Mouse (Mus musculus): ENCODE measurements around the gene Idh3g. TPM values are rescaled to one million over a fixed set of nuclear protein-coding genes. Genes with fewer than 3 reads are reported as not detected.
A peak's percentile ranks its signal among the peaks of the same experiment; 100 is the strongest.
"Not testable (repeated sequence)": the region's sequence is repeated elsewhere in the genome, so short reads cannot be mapped to it uniquely, and the experiment has no call there.

Gene Idh3g
- polyA plus RNA-seq, 1 experiment, result 545 TPM

- DNase-seq (ENCODE audit: extremely low spot score in 1 of 2, low spot score in 1 of 2), result peak in 1 of 2 experiments; percentile 17
Measured at GRCm38 (mm10) chrX:73758611-73759290, 27.9 kb downstream of the Idh3g start.

- no peak for DNase-seq (ENCODE audit: extremely low spot score in 1 of 2, low spot score in 1 of 2)
Measured at GRCm38 (mm10) chrX:73756334-73757140, 30.2 kb downstream of the Idh3g start, which contains the start of gene Plxnb3. Gene Plxnb3, plus strand, starts transcription at chrX:73757090.

- no peak for DNase-seq (ENCODE audit: extremely low spot score in 1 of 2, low spot score in 1 of 2)
Measured at GRCm38 (mm10) chrX:73748977-73749376, 37.7 kb downstream of the Idh3g start.

GRCm38 (mm10) chrX:73744774-73745481, 41.8 kb downstream of the Idh3g start:
- DNase-seq (ENCODE audit: extremely low spot score in 1 of 2, low spot score in 1 of 2), result no peak

- not testable (repeated sequence) for DNase-seq (ENCODE audit: extremely low spot score in 1 of 2, low spot score in 1 of 2)
Measured at GRCm38 (mm10) chrX:73739841-73740240, 46.9 kb downstream of the Idh3g start.

GRCm38 (mm10) chrX:73739151-73739550, 47.5 kb downstream of the Idh3g start:
- no peak for DNase-seq (ENCODE audit: extremely low spot score in 1 of 2, low spot score in 1 of 2)

- DNase-seq (ENCODE audit: extremely low spot score in 1 of 2, low spot score in 1 of 2), result no peak
Measured at GRCm38 (mm10) chrX:73738155-73738554, 48.5 kb downstream of the Idh3g start.

- no peak for DNase-seq (ENCODE audit: extremely low spot score in 1 of 2, low spot score in 1 of 2)
Measured at GRCm38 (mm10) chrX:73730908-73731307, 55.8 kb downstream of the Idh3g start.

Other genes starting within 250 kb of the Idh3g start
- gene Dusp9, start 147.5 kb downstream of the Idh3g start, polyA plus RNA-seq (2012; rRNA removed), result 1.0 and 1.8 TPM in 2 replicates
- 94.2 and 126 TPM in 2 replicates for gene Pnck, start 126.8 kb downstream of the Idh3g start, polyA plus RNA-seq (2012; rRNA removed)
- 116 TPM in 2 replicates for gene Slc6a8, start 113.7 kb downstream of the Idh3g start, polyA plus RNA-seq (2012; rRNA removed)
- 77.3 and 81.6 TPM in 2 replicates for gene Bcap31, start 70.7 kb downstream of the Idh3g start, polyA plus RNA-seq (2012; rRNA removed)
- 15.8 and 17.6 TPM in 2 replicates for gene Abcd1, start 70.3 kb downstream of the Idh3g start, polyA plus RNA-seq (2012; rRNA removed)
- gene Plxnb3, start 29.8 kb downstream of the Idh3g start, polyA plus RNA-seq (2012; rRNA removed), result 11.4 and 12.2 TPM in 2 replicates
- gene Srpk3, start 12.5 kb downstream of the Idh3g start, polyA plus RNA-seq (2012; rRNA removed), result 19.1 and 20.2 TPM in 2 replicates
- 142 and 161 TPM in 2 replicates for gene Ssr4, start 131 bp upstream of the Idh3g start, polyA plus RNA-seq (2012; rRNA removed)
- 89.4 and 92.9 TPM in 2 replicates for gene Pdzd4, start 38.1 kb upstream of the Idh3g start, polyA plus RNA-seq (2012; rRNA removed)
- gene Avpr2, start 105.2 kb upstream of the Idh3g start, polyA plus RNA-seq (2012; rRNA removed), result not detected in 2 replicates
- gene L1cam, start 109.2 kb upstream of the Idh3g start, polyA plus RNA-seq (2012; rRNA removed), result 88.7 and 113 TPM in 2 replicates
- 6.4 and 7.3 TPM in 2 replicates for gene Arhgap4, start 135.0 kb upstream of the Idh3g start, polyA plus RNA-seq (2012; rRNA removed)
- gene Naa10, start 135.0 kb upstream of the Idh3g start, polyA plus RNA-seq (2012; rRNA removed), result 77.6 and 80.3 TPM in 2 replicates
- gene Renbp, start 144.0 kb upstream of the Idh3g start, polyA plus RNA-seq (2012; rRNA removed), result 9.2 and 10.0 TPM in 2 replicates
- 41.1 and 44.0 TPM in 2 replicates for gene Hcfc1, start 179.5 kb upstream of the Idh3g start, polyA plus RNA-seq (2012; rRNA removed)
- gene Irak1, start 237.0 kb upstream of the Idh3g start, polyA plus RNA-seq (2012; rRNA removed), result 91.0 and 101 TPM in 2 replicates

All from frontal cortex, adult 2 months (tissue).